Mouse (Mus musculus): ENCODE results near the gene Hpn.

The Hpn gene

DNA sequence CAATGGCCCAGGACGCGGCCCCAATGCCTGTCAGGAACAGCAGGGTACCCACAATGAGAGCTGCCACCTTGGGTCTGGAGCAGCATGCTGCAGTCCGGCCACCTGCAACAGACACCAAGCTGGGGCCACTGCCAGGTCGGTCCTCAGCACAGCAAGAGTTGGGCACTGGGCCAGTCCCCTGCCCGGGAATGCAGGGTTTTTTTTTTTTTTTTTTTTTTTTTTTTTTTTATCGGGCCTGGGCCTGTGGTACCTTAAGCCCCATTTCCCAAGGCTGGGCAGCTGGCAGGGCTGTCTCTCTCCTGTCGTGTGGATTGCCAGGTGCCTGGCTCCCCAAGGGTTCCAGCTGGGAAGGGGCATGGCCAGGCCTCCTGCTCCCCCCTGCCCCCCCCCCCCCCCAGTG lies 6.0 kb downstream of the Hpn start:
- DNase-seq, result no peak

DNA sequence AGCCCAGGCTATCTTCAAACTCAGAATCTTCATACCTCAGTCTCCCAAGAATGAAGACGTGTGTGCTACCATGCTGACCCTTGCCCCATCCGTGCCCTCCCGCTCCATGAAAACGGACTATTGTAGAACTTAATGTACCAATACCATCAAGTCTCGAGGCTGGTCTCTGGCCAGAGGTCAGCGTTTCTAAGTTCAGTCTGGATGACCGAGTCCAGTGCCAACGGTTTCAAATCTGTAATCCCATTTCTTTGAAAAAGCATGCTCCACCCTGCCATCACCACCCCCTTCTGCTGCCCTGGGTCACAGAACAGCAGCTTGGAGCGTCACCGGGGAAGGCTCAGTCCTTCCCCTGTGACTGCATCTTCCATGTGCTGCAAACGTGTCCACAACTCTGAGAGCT lies 7.3 kb downstream of the Hpn start:
- no peak for DNase-seq

DNA sequence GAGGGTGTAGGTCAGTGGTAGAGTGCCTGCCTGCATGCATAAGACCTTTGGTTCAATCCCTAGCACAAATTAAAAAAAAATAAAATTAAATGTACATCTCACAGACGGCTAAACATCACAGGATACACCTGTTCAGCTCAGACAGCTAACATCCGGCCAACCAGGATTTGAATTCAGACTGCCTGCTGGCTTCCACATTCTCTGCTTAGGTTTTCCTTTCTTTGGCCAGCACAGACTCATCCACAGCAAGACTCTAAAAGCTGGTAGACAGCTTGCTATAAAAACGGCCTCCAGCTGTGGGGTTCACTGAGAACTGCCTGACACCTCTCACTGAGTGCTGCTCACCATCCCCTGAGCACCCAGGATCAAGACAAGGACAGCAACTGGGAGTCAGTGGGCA lies 8.9 kb downstream of the Hpn start:
- DNase-seq, result no peak

DNA sequence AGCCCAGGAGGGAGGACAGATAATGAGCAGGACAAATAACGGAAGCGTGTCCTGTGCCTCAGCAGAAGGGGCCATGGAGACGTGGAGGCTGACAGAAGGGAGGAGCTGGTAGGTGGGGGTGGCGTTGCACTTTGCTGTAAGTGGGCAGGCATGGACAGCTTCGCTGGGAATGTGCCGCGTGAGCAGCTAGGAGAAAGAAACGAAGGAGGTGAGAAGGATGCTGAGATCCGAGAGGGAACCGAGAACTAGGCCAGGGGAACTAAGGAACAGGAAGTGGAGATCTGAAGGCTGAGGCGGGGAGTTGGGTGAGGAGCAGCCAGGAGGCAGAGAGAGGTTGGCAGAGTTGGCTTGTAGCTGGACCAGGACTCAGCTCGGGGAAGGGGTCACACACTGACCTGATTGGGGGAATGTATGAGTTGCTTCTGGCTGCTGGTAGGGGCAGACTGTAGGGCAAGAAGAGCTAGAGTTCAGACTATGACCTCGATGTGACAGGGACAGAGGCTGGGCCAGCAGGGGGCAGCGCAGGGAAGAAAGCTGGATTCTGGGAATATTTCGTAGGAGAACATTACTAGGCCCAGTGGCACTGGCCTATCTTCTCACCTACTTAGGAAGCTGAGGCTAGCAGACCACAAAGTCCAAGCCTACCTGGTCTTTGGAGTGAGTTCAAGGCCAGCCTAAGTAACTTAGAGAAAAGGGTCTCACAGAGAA lies 9.9 kb downstream of the Hpn start:
- peak in 1 of 2 experiments; percentile 53 for DNase-seq

DNA sequence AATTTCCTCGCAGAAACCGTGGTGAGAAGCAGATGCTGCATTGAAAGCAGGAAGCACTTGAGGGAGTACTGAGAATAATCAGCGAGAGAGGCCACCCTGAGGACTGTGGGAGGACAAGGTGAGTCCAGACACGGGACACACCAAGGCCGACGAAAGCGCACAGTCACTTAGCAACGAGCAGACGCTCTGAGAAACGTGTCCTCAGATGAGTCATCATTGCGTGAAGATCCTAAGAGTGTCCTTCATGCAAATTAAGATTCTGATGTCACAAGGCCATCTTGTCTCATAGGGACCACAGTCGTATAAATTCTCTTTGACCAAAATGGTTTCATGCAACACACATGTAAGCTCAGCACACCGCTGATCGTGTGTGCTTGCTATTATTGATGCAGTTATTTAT lies 14.3 kb downstream of the Hpn start:
- DNase-seq, result no peak

DNA sequence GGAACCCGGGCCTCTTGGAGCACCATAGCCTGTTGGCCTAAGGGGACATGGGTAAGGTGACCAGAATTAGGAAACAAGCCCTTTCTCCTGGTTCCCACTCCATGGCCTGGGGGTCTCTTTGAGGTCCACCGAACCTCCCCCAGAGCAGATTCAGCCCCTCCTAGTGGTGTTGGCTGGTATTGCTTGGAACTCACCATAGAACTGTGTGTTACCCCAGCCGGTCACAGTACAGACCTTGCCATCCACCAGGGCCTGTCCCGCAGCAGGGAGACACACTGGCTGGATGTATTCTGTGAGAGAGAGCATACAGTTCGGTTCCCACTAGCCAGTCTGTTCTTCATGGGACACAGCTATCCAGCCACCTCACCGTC lies 15.5 kb downstream of the Hpn start:
- DNase-seq, result no peak

DNA sequence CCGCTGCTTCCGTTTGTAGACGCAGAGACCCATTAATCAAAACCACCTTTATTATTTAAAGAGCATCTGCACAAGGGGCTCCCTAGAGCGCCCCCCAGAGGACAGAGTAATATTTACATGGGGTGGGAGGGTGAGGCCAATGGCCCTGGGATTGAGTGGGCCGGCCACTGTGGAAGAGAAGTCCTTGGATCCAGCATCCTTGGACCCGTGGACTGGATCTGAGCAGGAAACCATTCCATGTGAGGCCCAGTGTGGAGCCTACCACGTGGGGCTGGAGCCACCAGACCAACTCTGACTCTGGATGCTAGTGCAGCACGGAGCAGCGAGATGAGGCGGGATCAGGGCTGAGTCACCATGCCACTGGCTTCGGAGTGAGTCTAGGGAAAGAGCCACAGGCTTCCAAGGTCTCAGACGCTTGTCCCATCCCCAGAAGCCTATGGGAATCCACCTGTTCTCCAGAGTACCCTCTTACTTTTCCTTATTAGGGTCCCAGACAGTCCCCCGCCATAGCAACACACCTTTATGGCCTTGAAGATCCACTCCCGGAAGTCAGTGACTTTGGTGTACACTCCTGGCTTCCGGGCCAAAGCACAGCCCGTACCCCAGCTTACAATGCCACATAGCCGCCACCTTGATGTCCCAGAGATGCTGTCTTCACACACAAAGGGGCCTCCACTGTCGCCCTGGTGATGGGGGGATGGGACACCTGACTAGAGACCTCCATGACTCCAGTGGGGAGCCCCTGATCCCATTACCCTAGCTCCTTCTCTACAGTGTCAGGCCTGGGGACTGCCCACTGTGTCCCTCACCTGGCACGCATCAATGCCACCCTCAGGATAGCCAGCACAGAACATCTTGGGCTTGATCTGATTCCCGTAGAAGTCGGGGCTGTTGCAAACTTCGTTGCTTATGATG lies 16.1 kb downstream of the Hpn start:
- DNase-seq, result no peak

DNA sequence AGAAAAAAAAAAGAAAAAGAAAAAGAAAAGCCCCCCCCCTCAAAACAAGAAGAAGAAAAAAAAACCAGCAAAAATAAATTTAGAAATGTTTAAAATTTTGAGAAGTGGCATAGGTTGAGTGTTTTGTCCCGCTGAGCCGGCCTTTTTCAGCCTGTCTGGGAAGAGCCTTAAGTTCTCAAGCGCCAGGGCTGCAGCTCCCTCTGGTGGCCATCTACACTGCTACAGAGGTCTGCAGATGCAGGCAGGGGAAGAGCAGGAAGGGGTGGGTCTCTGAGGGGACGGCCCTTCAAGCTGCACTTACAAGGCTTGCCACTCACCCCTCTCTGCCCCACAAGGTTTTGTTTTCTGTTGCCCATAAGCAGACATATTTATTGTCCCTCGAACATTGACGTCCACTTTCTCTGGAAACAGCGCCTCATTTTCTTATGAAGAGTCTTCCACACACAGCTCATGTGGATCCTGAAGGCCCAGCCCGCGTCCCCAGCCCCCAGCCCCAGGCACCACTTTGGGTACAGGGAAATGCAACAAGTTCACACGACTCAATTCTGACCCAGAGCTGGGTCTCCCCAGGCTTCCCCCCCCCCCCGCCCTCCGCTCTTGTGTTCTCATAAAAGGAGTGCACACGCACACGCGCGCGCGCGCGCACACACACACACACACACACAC lies 17.4 kb downstream of the Hpn start:
- DNase-seq, result peak; percentile 78 to 91

DNA sequence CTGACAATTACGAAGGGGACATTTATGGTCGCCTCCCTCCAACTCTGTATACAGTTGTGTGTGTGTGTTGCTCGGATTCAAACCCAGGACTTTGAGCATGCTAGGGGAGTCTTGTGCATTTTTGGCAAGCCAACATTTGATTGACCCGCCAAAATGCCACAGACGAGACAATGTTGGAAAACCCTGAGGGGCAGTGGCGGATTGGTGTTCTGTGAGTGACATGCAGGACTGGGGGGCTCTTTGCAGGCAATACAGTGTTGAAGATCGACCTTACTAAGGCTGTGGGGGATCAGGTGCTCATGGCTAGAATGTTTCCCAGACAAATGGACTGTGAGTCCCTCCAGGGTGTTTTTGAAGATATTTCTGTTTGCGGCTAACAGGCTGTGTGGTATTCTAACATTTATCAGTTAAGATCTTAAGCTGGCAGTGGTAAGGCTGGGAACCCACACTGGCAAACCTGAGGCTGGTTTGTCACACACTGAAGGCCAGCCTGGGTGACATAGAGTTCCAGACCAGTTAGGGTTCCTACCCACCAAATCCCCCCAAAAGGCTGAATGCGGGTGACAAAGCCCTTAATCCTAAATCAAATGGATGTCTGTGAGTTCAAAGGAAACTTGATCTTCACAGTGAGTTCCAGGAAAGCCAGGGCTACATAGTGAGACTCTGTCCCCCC lies 18.1 kb downstream of the Hpn start:
- DNase-seq, result no peak

DNA sequence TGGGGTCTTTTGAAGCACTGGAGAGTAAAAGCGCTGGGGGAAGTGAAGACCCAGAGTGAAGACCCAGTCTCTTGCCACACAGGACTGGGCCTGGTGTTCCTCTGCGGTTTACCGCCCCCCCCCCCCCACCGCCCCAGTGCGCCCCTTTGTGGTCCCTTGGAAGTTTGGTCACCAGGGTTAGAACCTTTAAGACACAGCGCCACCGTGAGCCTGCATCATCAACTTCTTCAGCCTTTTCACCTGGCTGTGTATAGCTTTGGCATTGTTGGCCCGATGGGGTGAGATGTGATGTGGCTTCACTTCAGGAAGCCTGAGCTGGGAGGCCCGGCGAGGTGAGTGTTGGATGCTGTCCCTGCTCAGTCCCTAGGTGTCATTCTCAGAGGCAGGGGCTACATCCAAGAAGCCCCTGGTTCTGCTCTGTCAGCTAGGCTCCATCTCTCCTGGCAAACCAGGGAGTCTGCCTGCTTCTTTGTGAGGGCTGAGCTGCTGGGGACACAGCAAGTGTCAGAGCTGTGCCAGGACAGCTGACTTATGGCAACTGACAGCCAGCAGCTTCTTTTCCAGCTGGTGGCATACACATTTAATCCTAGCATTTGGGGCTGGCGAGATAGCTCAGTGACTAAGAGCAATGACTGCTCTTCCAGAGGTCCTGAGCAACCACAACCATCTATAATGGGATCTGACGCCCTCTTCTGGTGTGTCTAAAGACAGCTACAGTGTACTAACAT lies 20.2 kb downstream of the Hpn start:
- DNase-seq, result peak in 1 of 2 experiments; percentile 31

DNA sequence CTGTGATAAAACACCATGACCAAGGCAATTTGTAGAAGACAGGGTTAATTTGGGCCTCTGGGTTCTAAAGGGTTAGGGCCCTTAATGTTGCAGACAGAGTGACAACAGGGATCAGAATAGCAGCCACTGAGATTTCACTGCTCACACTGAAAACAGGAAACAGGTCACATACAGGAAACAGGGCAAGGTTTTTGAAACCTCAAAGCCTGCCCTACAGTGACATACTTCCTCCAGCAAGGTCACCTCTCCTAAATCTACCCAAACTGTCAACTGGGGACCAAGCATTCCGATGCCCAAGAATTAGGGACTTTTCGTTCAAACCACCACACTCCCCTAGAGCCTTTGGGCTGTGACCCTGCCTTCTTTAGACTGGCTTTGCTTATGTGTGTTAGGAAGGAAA lies 25.4 kb downstream of the Hpn start:
- peak in 1 of 2 experiments; percentile 30 for DNase-seq

DNA sequence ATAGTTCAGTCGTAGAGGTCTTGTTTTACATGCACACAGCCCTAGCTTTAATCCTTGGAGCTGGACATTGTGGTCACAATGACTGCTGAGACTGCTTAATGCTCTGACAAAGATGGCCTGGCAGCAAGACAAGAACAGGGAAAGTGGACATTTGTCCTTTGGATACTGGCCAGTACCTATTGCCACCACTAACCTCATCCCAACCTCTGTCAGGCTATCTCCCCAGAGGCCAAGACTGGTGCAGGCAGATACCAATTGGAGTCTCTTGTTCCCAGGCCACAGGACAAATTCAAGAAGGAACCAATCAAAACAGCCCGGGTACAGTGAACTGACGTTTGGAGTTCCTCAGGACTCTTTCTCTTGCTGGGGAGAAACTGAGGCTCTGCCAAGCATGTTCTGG lies 26.9 kb downstream of the Hpn start:
- no peak for DNase-seq

DNA sequence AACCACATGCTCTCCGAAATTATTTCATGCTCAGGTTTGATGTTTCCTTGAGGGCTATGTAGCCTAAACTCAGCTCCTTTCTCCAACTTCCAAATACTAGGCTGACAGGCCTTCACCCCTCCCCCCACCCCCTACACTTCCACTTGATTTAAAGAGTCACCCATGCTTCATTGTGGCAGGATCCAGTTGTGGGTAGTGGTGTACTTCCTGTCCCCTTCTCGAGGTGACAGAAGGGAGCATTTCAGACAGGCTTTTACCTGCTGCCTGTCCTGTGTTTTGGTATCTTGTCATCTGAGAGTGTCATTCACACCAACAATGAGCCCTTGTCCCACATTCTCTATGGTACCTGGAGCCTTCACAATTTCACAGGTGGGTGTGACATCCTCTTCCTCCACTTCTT lies 27.8 kb downstream of the Hpn start:
- no peak for DNase-seq

DNA sequence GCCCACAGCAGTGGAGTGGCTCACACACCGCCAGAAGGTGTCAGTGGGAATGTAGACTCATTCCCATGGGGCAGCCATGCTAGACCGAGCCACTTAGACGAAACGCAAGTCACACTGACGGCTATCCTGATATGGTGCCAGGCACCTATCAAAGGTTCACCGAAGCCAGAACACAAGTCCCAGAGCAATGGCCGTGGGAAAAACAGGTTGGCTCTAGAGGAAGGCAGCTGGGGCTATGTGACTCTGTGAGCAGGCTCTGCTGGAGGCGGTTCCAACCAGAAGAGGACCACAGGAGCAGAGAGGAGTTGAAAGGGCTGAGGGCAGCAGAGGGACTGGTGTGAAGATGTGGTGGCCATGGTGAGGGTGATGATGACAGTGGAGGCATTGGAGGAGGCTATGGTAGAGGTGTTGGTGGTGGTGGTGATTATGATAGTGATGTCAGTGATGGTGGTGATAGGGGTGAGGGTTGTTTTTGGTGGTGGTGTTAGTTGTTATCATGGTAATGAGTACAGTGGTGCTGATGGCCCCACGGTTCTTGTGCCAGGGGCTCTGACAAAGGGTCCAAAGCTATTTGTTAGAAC lies 28.8 kb downstream of the Hpn start:
- no peak for DNase-seq

DNA sequence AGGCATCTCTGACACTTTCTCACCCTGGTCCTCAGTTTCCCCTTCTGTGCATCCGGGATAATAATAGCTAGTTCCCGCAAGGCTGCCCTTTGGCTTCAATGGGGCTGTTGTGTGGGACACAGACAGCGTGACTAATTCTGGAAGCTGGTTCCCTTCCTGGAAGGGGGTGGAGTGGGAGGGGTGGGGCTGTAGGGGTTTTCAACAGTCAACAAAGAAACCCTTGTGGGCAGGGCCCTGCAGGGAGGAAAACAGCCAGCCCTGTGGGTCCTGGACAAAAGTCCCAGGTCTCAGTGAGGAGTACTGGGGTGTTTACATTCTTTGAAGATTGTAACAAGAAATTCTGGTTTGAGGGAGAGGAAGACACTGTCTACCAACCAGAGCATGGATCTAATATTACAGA lies 29.9 kb downstream of the Hpn start:
- no peak for DNase-seq

DNA sequence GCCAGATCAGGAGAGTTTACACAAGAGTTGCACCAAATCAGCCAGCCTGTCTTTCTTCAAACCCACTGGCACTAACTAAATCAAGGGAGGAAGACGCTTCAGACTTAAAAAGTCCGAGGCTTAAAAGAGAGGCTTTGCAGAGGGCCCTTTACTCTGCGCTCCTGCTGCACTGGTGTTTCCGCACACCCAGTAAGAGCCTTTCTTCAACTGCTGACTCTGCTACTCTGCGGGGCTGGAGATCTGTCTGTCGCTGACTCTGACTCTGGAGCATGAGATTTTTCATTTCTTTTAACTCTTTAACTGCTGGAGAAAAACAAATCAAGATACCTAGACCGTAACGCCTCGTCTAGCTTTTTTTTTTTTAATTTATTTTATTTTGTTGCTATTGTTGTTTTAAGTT lies 30.9 kb downstream of the Hpn start:
- DNase-seq, result no peak

DNA sequence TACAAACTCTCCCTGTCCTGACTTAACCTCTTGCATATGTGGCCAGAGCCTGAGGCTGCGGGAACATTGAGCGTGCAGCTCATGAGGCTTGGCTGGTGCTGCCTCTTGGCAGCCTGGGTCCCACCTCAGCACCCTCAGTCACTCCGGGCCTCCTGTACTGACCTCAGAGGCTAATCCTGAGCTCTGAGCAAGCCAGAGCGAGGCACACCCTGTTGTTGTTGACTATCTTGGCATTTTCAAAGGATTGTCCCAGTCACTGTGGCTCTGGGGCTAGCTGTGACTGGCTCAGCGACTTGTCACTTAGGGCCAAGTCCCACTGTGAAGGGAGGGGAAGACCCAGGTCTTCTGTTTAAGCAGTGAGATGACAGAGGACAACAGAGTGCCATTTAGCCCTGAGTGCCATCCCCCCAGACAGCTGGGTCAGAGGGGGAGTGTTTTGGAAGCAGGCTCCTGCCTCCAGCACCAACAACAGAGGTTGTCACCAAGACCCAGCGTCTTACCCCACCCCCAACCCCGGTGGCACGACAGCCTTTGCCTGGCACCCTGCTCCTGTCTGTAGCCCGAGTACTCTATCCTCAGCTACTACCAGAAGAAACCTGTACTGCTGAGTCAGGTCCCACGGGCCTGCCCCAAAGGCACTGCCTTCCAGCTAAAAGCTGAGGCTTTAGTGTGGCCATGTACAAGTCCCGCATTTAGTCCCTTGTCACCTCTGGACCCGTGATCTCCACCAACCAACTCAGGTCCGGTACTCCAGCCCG lies 32.1 kb downstream of the Hpn start:
- no peak for DNase-seq

DNA sequence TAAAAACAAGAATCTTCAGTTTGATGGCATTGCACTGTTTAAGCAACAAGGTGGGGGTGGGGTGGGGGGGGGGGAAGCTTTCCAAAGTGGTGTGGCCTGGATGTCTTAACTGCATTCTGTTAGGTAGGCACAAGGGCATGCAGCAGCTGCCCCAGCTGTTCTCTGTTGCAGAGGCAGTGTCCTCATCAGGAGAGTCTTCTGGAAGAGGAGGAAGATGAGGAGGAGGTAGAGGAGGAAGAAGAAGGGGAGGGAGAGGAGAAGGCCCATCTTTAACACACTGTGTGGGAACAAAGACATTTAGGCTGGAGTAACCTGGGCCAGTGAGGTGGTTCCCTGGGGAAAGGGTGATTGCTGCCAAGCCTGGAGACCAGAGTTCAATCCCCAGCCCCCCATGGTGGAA lies 33.0 kb downstream of the Hpn start:
- DNase-seq, result no peak

DNA sequence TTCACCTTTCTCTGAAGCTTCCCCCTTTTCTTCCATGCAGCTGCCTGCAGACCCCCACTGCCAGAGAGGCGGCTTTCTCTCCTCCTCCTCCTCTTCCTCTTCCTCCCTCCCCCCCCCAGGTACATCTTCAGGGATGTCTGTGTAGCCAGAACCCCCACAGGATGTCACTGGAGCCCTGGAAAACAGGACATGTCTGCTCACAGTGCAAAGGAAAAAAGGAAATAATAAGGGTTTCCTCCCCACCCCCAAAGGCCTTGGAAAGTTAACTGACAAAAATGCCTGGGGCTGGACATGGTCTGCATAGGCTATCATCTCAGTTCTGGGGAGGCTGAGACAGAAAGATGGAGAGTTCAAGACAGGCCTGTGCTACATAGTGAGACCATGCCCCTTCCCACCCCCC lies 34.0 kb downstream of the Hpn start:
- DNase-seq, result no peak

DNA sequence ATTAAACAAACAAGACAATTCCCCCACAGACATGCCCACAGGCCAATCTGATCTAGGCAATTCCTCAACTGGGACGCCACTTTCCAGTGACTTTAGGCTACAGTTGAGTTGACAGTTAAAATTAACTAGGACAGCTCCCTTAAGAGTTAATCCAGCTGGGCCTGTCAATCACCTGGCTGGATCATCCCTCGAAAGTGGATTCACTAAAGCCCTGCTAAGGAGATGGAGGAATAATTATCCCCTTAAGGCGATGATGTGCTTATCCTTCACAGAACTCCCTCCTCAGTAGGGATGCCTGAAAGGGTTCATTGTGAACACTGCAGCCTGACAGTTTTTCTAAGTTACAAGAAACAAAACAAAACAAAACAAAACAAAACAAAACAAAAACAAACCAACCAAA lies 34.5 kb downstream of the Hpn start:
- no peak for DNase-seq

DNA sequence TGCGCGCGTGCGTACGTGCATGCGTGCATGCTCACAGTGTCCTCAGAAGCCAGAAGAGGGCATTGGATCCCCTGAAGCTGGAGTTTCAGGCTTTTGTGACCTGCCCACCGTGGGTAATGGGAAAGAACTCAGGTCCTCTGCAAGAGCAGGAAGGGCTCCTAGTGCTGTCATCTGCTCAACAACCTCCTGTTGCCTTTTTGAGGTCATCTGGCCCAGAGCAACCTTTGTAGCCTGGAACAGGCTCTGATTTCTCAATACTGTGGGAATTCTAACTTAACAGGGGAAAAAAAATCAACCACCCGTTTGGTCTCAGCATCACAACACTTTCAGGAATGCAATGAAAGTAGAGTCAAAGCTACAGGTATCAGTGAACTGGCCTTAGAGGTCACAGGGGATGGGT lies 35.4 kb downstream of the Hpn start:
- no peak for DNase-seq
